Comparison of ENCODE assay signal across 21 mouse cellular contexts in the genomic region with DNA sequence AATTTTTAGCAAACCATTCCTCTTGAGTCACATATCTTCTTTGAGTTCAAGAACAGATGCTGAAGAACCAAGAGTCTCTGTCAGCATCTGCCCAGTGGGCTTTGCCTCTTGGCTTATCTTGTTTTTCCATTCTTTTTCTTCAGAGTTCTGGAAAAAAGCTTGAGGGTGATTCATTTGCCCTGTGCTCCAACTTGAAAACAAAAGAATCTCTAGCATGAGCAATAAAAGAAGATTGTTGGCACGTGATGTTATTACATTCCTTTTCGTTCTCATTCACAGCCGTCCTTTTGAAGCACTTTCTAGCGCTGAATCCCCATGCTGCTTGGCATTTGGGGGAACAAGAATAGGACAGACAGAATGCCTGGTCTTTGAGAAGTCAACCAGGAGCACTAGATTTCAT. TPM values are rescaled to one million over a fixed set of nuclear protein-coding genes. Genes with fewer than 3 reads are reported as not detected.
DNase-seq lines count a peak whose midpoint lies in the region; ATAC-seq lines count a peak whose summit lies in the region.
"Had no signal": no experiment of that assay in that cellular context is flagged by ENCODE, and none has a peak within 500 bp of the region (broad histone marks: within the 10 kb centered on the region; RNA-seq: fewer than 3 reads in every experiment).

No protein-coding gene starts in this region.

- no peaks in the 10 kb centered on the region for H3K9me3 ChIP-seq in forebrain, embryonic 14.5 days (replicated peaks; ENCODE audit: control insufficient read depth, low read length)
- H3K9me3 ChIP-seq in forebrain, embryonic 16.5 days (ENCODE audit: control insufficient read depth, low read length): no peaks in the 10 kb centered on the region
- H3K9me3 ChIP-seq in heart, embryonic 12.5 days (replicated peaks): no peaks in the 10 kb centered on the region
- no peaks in the 10 kb centered on the region for H3K9me3 ChIP-seq in kidney, embryonic 16.5 days (ENCODE audit: low read length)
- H3K9me3 ChIP-seq: liver, embryonic 12.5 days; midbrain, embryonic 10.5 days; neural tube, embryonic 12.5 days had no signal

- intact Hi-C loops in heart, postnatal 10 days (cut with DNase I): no loop called here

- H3K4me3 ChIP-seq in forebrain, embryonic 14.5 days (ENCODE audit: low read depth, low read length): no peak overlapping the region
- no peak overlapping the region for H3K4me3 ChIP-seq in forebrain, embryonic 16.5 days (replicated peaks; ENCODE audit: low read length)
- no peak overlapping the region for H3K4me3 ChIP-seq in heart, embryonic 12.5 days
- H3K4me3 ChIP-seq in kidney, embryonic 16.5 days (ENCODE audit: low read length): no peak overlapping the region
- H3K4me3 ChIP-seq: liver, embryonic 12.5 days; midbrain, embryonic 10.5 days; neural tube, embryonic 12.5 days had no signal

- H3K9ac ChIP-seq in forebrain, embryonic 14.5 days (ENCODE audit: low read length): no peak overlapping the region
- no peak overlapping the region for H3K9ac ChIP-seq in forebrain, embryonic 16.5 days (replicated peaks; ENCODE audit: low read depth, low read length)
- H3K9ac ChIP-seq in heart, embryonic 12.5 days: no peak overlapping the region
- H3K9ac ChIP-seq in kidney, embryonic 16.5 days (replicated peaks; ENCODE audit: low read length): no peak overlapping the region
- H3K9ac ChIP-seq: liver, embryonic 12.5 days; neural tube, embryonic 12.5 days had no signal

- ATAC-seq in forebrain, embryonic 14.5 days: no peak
- ATAC-seq in forebrain, embryonic 16.5 days: no peak
- ATAC-seq in heart, embryonic 12.5 days (ENCODE audit: insufficient number of reproducible peaks, low FRiP score): no peak
- ATAC-seq in kidney, embryonic 16.5 days (ENCODE audit: low FRiP score, low TSS enrichment): no peak
- ATAC-seq: activated CD4-positive, CD25-positive, alpha-beta regulatory T cell, adult 4 months; liver, embryonic 12.5 days had no signal

- no peaks in the 10 kb centered on the region for H3K27me3 ChIP-seq in forebrain, embryonic 14.5 days (replicated peaks; ENCODE audit: control insufficient read depth, insufficient read depth, low read length)
- no peaks in the 10 kb centered on the region for H3K27me3 ChIP-seq in forebrain, embryonic 16.5 days (replicated peaks; ENCODE audit: control insufficient read depth, insufficient read depth, low read length)
- H3K27me3 ChIP-seq in heart, embryonic 12.5 days (replicated peaks): no peaks in the 10 kb centered on the region; the same call in none of the 2 replicates
- H3K27me3 ChIP-seq in kidney, embryonic 16.5 days (ENCODE audit: insufficient read depth, low read length): no peaks in the 10 kb centered on the region
- H3K27me3 ChIP-seq: liver, embryonic 12.5 days; neural tube, embryonic 12.5 days had no signal

- no peak overlapping the region for H3K4me2 ChIP-seq in forebrain, embryonic 14.5 days (ENCODE audit: low read length)
- no peak overlapping the region for H3K4me2 ChIP-seq in forebrain, embryonic 16.5 days (ENCODE audit: low read length)
- H3K4me2 ChIP-seq in heart, embryonic 12.5 days: no peak overlapping the region
- H3K4me2 ChIP-seq in kidney, embryonic 16.5 days (replicated peaks; ENCODE audit: low read depth, low read length): no peak overlapping the region
- H3K4me2 ChIP-seq: liver, embryonic 12.5 days; neural tube, embryonic 12.5 days had no signal

- WGBS in forebrain, embryonic 14.5 days: 49% methylated on average over 4 of the region's 4 CpGs
- 36% methylated on average over 4 of the region's 4 CpGs for WGBS in forebrain, embryonic 16.5 days
- 29% methylated on average over 4 of the region's 4 CpGs for WGBS in heart, embryonic 12.5 days
- WGBS in kidney, embryonic 16.5 days: 55% methylated on average over 4 of the region's 4 CpGs

- H3K36me3 ChIP-seq in forebrain, embryonic 14.5 days (ENCODE audit: control insufficient read depth, insufficient read depth, low read length): no peaks in the 10 kb centered on the region
- H3K36me3 ChIP-seq in forebrain, embryonic 16.5 days (ENCODE audit: control insufficient read depth, insufficient read depth): no peaks in the 10 kb centered on the region
- H3K36me3 ChIP-seq in heart, embryonic 12.5 days: no peaks in the 10 kb centered on the region
- no peaks in the 10 kb centered on the region for H3K36me3 ChIP-seq in kidney, embryonic 16.5 days (ENCODE audit: insufficient read depth, low read length)
- H3K36me3 ChIP-seq: liver, embryonic 12.5 days; midbrain, embryonic 10.5 days; neural tube, embryonic 12.5 days had no signal

- peak; percentile 4 for DNase-seq in forebrain, embryonic 14.5 days (ENCODE audit: low spot score)
- peak; percentile 4 to 12 for DNase-seq in heart, postnatal 10 days
- peak; percentile 3 for DNase-seq in ovary, postnatal 14 days (ENCODE audit: low spot score)
- no peak for DNase-seq in ovary, adult 18-20 months (ENCODE audit: low spot score)
- DNase-seq in urinary bladder, adult 2 months (ENCODE audit: low spot score): no peak
- DNase-seq: adrenal gland, postnatal 14 days; cerebellum, adult 2 months; heart, postnatal 4 days; kidney, adult 9 months; right cerebral cortex, postnatal 25 days; thymus, postnatal 25 days had no signal

- no peak overlapping the region for H3K27ac ChIP-seq in forebrain, embryonic 14.5 days (ENCODE audit: low read depth, low read length)
- H3K27ac ChIP-seq in forebrain, embryonic 16.5 days (ENCODE audit: low read length): no peak overlapping the region
- no peak overlapping the region for H3K27ac ChIP-seq in heart, embryonic 12.5 days (ENCODE audit: poor library complexity, severe bottlenecking)
- no peak overlapping the region for H3K27ac ChIP-seq in kidney, embryonic 16.5 days (ENCODE audit: low read length)
- H3K27ac ChIP-seq: liver, embryonic 12.5 days; midbrain, embryonic 10.5 days; neural tube, embryonic 12.5 days; stomach, postnatal 0 days had no signal

- H3K4me1 ChIP-seq in forebrain, embryonic 14.5 days (ENCODE audit: control insufficient read depth, insufficient read depth, low read length): no peaks in the 10 kb centered on the region
- 0 out of 2 replicates have a peak, but pooled peaks cover 3% of the 10 kb centered on the region for H3K4me1 ChIP-seq in forebrain, embryonic 16.5 days (replicated peaks; ENCODE audit: control insufficient read depth, insufficient read depth, low read length)
- H3K4me1 ChIP-seq in heart, embryonic 12.5 days (replicated peaks): no peaks in the 10 kb centered on the region
- 0 out of 2 replicates have a peak, but pooled peaks cover 3% of the 10 kb centered on the region for H3K4me1 ChIP-seq in kidney, embryonic 16.5 days (ENCODE audit: insufficient read depth, low read length)
- H3K4me1 ChIP-seq: liver, embryonic 12.5 days; midbrain, embryonic 10.5 days; neural tube, embryonic 12.5 days had no signal

RNA-seq across cellular contexts. Expression of a gene that starts 42.2 kb away (rescaled TPM):
- polyA plus RNA-seq in forebrain, embryonic 14.5 days (2014; fragmentation: Nextera tagmentation; extraction: Ambion mirVana): 1.5 and 2.1 TPM in 2 replicates
- polyA plus RNA-seq in forebrain, embryonic 16.5 days (2015; fragmentation: Nextera tagmentation; extraction: Ambion mirVana): 2.2 and 2.6 TPM in 2 replicates
- 1 to 10 TPM; 8.9 to 9.7 TPM for total RNA-seq in heart, postnatal 10 days (2021)
- polyA plus RNA-seq in heart, embryonic 12.5 days (2016; fragmentation: Nextera tagmentation; extraction: Ambion mirVana): 1.0 and 1.1 TPM in 2 replicates
- polyA plus RNA-seq in urinary bladder, adult 2 months (2012; rRNA removed): 84.8 and 91.0 TPM in 2 replicates
- 31.2 and 34.1 TPM in 2 replicates for polyA plus RNA-seq in kidney, embryonic 16.5 days (2015; fragmentation: Nextera tagmentation; extraction: Ambion mirVana)
- total RNA-seq: granulocyte monocyte progenitor cell, adult 5-6 weeks had no signal
- polyA plus RNA-seq: activated CD4-positive, CD25-positive, alpha-beta regulatory T cell, adult 4 months had no signal

RNA-seq across cellular contexts. Expression of a gene that starts 55.3 kb away (rescaled TPM):
- 21.7 and 25.0 TPM in 2 replicates for polyA plus RNA-seq in forebrain, embryonic 14.5 days (2014; fragmentation: Nextera tagmentation; extraction: Ambion mirVana)
- polyA plus RNA-seq in forebrain, embryonic 16.5 days (2015; fragmentation: Nextera tagmentation; extraction: Ambion mirVana): 26.5 and 29.9 TPM in 2 replicates
- 1 to 10 TPM; 2.3 to 2.4 TPM for total RNA-seq in heart, postnatal 10 days (2021)
- 4.3 TPM in 2 replicates for polyA plus RNA-seq in heart, embryonic 12.5 days (2016; fragmentation: Nextera tagmentation; extraction: Ambion mirVana)
- 5.7 and 6.6 TPM in 2 replicates for polyA plus RNA-seq in urinary bladder, adult 2 months (2012; rRNA removed)
- polyA plus RNA-seq in kidney, embryonic 16.5 days (2015; fragmentation: Nextera tagmentation; extraction: Ambion mirVana): 7.6 and 7.8 TPM in 2 replicates
- total RNA-seq: monocyte, adult 5-6 weeks had no signal
- polyA plus RNA-seq: activated CD4-positive, CD25-positive, alpha-beta regulatory T cell, adult 4 months had no signal

Comparison
In these comparisons a context has a peak if more than half of its experiments do, and no peak if none do; other contexts are left out.
1. DNase-seq: peak in forebrain, embryonic 14.5 days (single experiment), heart, postnatal 10 days (2 of 2) and ovary, postnatal 14 days (single experiment); none in ovary, adult 18-20 months (single experiment) and urinary bladder, adult 2 months (single experiment).